Mouse (Mus musculus) erythroblast, embryonic 14.5 days (primary cell): Measurements from ENCODE around the gene Tmem109. TPM values are rescaled to one million over a fixed set of nuclear protein-coding genes. Genes with fewer than 3 reads are reported as not detected.

Source experiments
- H3K27me3 ChIP-seq: 2 replicates; pipeline ENCODE4 v1.6.1; 2012; ENCODE audit warnings: inconsistent platforms; ENCODE audit not compliant: control insufficient read depth
- H3K36me3 ChIP-seq: 2 replicates; pipeline ENCODE4 v1.6.1; 2012; ENCODE audit warnings: mild to moderate bottlenecking, inconsistent platforms; ENCODE audit not compliant: control insufficient read depth
- H3K4me1 ChIP-seq: 2 replicates; pipeline ENCODE4 v1.6.1; 2012; ENCODE audit warnings: inconsistent platforms; ENCODE audit not compliant: control insufficient read depth
- H3K4me3 ChIP-seq: replicated peaks from 2 replicates; pipeline ENCODE3; 2012; ENCODE audit warnings: moderate library complexity, mild to moderate bottlenecking, inconsistent platforms
- H3K9me3 ChIP-seq: 2 replicates; pipeline ENCODE4 v1.6.1; 2012; ENCODE audit warnings: low read length, inconsistent platforms, mixed read lengths; ENCODE audit not compliant: control insufficient read depth
- GATA1 ChIP-seq: IDR thresholded peaks from 2 replicates; pipeline ENCODE4 v1.6.1; 2012; ENCODE audit warnings: low read length, inconsistent platforms, mixed read lengths
- TAL1 ChIP-seq: IDR thresholded peaks from 3 replicates; pipeline ENCODE4 v1.6.1; 2012; ENCODE audit warnings: low read length, inconsistent platforms, mixed read lengths
- polyA plus RNA-seq: library from polyadenylated mRNA; stranded (reverse); fragments of >175 nt; gene quantifications from 2 replicates; pipeline ENCODE4 v1.2.3, GENCODE M21; 2012

Gene Tmem109
- polyA plus RNA-seq, 1 experiment = 1.3 TPM

DNA sequence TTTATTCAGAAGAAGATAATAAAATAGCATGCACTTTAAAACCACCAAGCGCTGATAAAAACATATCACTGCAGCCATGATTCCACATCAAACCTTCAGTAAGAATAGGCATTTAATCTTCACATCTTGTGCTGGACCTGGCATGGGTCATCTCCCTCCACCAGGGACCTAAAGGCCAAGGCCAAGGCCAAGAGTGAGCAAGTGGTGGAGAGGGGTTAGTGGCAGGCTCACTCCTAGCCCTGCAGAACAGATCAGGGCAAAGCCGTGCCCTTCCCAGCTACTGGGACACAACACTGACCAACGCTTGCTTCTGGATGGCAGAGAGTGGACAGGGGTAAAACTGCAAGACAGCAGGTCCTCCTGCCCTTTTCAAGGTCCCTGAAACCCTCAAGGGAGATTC lies 11.1 kb downstream of the Tmem109 start:
- TF ChIP-seq GATA1 = no peak
- TF ChIP-seq TAL1 = no peak
- Histone ChIP-seq H3K36me3 (peaks cover 33% of the 10 kb centered on the region), H3K9me3 (no peaks in the 10 kb centered on the region), H3K4me1 (peaks cover 5% of the 10 kb centered on the region), H3K27me3 (peaks cover 25% of the 10 kb centered on the region), H3K4me3 (no peak overlapping the region)

DNA sequence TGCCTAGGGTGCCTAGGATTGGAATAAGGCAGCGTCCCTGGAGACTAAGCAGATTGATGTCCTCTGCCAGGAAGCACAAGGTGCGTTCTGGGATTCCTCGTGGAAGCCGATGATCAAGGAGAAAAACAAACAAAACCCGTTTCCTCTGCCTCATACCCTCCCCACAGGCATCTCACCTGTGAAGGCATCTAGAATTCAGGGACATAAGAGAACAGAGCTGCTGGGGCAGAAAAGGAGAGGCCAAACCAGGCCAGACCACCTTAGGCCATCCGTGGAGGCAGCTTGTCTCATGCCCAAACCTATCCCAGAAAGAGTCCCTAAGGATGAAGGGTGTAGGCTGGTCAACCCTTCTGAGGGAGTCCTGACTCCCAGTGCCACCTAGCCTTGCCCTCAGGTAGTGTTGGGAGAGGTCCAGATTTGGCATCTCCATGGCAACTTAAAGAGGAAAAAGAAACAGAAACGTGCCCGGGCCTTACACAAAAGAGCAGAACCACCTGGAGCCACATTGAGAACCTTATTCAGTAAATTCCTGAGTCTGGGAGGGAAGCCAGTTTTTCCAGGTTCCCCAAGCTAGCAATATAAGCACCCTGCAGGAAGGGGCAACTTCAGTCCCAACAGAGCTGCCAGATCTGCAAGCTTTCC lies 11.8 kb downstream of the Tmem109 start, which contains the start of gene Tmem132a:
Tmem132a (minus strand) TSS at position 55 of the 642 bp plus-strand sequence.
- Histone ChIP-seq H3K9me3 (no peaks in the 10 kb centered on the region), H3K4me1 (peaks cover 5% of the 10 kb centered on the region), H3K27me3 (peaks cover 25% of the 10 kb centered on the region), H3K4me3 (peak within 1 kb of the TSS; percentile 43), H3K36me3 (peaks cover 33% of the 10 kb centered on the region)
- TF ChIP-seq TAL1 (no peak), GATA1 (no peak)

DNA sequence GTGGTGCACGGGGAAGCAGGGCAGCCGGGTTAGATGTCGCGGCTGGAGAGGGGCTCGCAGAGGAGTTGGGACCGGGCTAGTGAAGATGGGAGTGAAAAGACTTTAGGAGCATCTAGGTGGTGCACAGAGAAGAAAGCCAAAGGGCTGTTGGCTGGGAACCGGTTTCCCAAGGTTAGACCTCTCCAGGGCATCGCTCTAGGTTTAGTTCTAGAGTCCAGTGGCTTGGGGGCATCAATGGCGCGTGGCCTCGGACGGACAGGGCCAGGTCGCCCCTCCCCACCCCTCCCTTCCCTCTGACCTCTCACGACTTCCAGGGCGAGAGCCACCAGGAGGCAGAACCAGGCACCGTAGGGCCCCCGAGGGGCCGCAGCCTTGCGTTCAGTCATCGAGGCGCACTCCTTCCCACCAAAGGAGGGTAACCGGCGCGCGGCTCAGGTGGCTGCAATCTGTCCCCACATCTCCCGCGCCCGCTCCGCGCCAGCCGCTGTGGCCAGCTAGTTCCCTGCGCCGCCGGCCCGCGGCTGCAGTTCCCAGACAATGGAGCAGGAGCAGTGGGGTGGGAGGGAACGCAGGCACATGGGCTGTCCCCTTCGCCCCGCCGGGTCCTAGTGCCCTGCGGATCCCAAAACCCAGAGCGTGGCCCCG lies 12.4 kb downstream of the Tmem109 start:
- Histone ChIP-seq H3K9me3 (no peaks in the 10 kb centered on the region), H3K36me3 (peaks cover 33% of the 10 kb centered on the region), H3K27me3 (peaks cover 25% of the 10 kb centered on the region), H3K4me1 (peaks cover 5% of the 10 kb centered on the region), H3K4me3 (peak overlapping the region; percentile 43)
- TF ChIP-seq TAL1 (no peak), GATA1 (no peak)

DNA sequence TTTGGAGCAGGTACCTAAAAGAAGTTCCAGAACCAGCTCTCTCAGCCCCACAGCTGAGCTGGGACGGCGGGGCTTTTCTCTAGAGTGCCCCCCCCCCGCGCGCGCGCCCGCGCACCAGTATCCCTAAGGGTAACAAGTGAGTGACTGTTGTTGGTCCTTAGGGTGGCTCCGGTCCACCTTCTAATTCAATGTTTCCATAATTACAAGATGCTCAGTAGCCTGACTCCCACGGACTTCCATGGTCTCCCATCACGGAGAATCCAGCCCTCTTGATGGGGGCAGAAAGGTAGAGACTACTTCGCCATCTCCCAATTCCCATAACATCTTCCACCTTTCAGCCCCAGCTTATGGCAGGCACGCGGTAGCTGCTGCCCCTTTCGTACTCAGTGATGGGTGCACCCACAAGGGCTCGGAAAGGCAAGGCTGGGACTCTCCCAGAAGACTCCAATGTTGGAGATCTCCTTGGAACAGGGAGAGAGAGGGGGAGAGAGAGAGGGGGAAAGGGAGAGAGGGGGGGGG lies 13.1 kb downstream of the Tmem109 start:
- Histone ChIP-seq H3K4me3 (no peak overlapping the region), H3K9me3 (no peaks in the 10 kb centered on the region), H3K36me3 (peaks cover 26% of the 10 kb centered on the region), H3K27me3 (peaks cover 25% of the 10 kb centered on the region), H3K4me1 (peaks cover 5% of the 10 kb centered on the region)
- TF ChIP-seq GATA1 (no peak), TAL1 (no peak)

DNA sequence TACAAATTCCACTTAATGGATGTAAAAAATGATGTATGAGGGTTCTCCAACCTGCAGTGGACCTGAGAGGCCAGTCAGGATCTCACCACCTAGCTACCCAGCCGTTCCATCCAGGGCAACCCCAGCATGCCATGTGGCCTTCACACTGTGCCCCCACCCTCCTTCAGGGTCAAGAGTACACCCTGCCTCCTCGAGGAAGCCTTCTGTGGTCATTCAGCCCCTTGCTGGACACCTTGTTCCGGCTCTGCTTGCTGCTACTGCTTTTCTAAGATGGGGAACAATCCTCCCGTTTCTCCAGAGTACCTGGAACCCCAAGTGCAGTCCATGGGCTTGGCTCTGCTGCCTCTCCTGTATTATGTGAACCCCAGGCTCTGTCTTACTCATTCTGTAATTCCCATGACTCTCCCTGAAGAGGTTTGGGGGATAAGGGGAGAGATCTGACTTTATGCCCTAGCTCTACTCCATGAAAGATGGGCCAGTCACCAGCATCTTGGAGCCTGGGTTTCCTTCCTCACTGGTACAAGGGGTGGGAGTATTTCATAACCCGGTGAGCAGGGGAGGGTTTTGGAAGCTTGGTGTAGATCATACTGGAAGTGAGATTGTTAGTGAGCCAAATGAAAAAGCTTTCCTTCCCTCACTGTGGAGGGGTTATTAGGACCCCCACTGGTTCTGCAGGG lies 13.7 kb downstream of the Tmem109 start:
- Histone ChIP-seq H3K9me3 (no peaks in the 10 kb centered on the region), H3K4me3 (no peak overlapping the region), H3K4me1 (peaks cover 5% of the 10 kb centered on the region), H3K36me3 (peaks cover 20% of the 10 kb centered on the region), H3K27me3 (peaks cover 25% of the 10 kb centered on the region)
- TF ChIP-seq TAL1 (no peak), GATA1 (no peak)

DNA sequence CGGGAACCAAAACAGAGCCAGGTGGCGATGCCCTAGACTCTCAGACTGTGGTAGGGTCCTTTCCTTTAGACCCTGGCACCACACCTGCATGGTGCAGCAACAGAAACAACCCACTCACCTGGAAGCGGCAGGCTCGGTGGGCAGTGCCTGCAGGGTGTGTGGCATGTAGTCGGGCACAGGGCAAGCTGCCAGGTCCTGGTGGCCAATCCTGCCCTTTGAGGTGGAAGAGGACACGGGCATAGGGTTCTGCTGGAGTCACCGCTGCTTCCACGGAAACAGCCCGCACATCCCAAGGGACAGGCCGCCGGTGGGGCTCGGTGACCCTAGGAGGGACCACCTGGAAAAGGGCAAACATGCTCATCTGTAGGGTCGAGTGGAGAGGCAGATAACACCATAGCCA lies 15.4 kb downstream of the Tmem109 start:
- Histone ChIP-seq H3K4me3 (no peak overlapping the region), H3K4me1 (peaks cover 5% of the 10 kb centered on the region), H3K9me3 (no peaks in the 10 kb centered on the region), H3K36me3 (peaks cover 3% of the 10 kb centered on the region), H3K27me3 (peaks cover 25% of the 10 kb centered on the region)
- TF ChIP-seq TAL1 = no peak

DNA sequence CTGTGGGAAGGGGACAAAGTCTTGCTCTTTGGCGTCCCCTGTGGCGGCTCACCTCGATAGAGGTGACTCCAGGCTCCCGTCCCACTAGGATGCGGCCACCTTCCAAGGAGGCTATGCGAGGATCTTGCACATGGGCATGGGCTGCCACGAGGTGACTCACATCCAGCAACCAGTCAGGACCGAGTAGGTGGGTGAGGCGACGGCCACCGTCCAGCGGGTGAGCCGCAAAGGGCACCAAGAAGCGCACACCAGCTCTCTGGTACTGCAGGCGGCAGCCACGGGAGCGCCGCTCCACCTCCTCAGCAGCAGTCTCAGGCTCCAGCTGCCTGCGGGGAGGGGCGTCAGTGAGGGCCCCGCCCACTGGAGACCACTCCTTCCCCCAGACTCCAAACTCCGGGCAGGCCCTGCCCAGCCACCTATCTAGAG lies 21.7 kb downstream of the Tmem109 start:
- Histone ChIP-seq H3K9me3 (no peaks in the 10 kb centered on the region), H3K4me1 (no peaks in the 10 kb centered on the region), H3K27me3 (no peaks in the 10 kb centered on the region), H3K4me3 (no peak overlapping the region), H3K36me3 (no peaks in the 10 kb centered on the region)
- TF ChIP-seq GATA1 = no peak
- TF ChIP-seq TAL1 = no peak

DNA sequence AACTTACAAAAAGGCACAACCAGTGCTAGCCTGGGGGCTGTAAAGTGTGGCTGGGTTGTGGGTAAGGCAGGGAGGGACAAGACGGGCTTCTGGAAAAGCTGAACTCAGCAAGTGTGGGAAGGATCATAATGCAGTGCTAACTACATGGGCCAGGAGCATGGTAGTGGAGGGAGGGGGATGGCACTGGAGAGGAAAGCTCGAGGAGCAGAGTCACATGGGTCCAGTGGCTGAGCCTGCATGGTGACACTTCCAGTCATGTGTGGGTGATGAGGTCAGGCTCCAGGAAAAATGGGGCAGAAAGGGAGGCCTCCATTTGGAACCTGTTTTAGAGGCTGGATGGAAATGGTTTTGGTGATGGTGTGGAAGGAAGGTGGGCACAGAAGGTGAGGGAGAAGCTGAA lies 25.3 kb downstream of the Tmem109 start:
- Histone ChIP-seq H3K4me3 (no peak overlapping the region), H3K4me1 (no peaks in the 10 kb centered on the region), H3K9me3 (no peaks in the 10 kb centered on the region), H3K27me3 (no peaks in the 10 kb centered on the region), H3K36me3 (no peaks in the 10 kb centered on the region)
- TF ChIP-seq TAL1 = no peak
- TF ChIP-seq GATA1 = no peak

DNA sequence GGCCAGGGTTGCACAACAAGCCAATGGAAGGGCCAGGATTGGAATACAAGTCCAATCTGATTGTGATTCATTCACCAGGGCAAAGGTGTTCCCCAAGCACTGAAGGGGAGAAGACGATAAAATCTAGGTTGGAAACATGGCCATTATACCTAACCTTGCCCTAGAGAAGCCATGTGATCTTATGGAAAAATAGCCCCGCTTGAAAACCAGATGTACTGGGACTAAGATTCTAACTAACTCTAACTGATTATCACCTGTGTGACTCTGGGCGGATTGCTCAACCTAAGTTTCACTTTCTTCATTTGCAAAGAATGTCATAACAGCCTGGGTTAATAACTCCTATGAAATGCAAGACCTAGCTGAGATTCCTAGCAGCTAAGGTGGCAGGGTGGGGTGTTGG lies 26.4 kb downstream of the Tmem109 start:
- Histone ChIP-seq H3K9me3 (no peaks in the 10 kb centered on the region), H3K4me1 (no peaks in the 10 kb centered on the region), H3K36me3 (no peaks in the 10 kb centered on the region), H3K4me3 (no peak overlapping the region), H3K27me3 (no peaks in the 10 kb centered on the region)
- TF ChIP-seq GATA1 (no peak), TAL1 (no peak)
